Mouse (Mus musculus): ENCODE measurements at regions not wholly inside any gene's neighbourhood (a gene's known extent, or its start where the extent isn't known, plus 50 kb on each side); places are given as distances from the start of the nearest gene placed in this dataset.

DNA sequence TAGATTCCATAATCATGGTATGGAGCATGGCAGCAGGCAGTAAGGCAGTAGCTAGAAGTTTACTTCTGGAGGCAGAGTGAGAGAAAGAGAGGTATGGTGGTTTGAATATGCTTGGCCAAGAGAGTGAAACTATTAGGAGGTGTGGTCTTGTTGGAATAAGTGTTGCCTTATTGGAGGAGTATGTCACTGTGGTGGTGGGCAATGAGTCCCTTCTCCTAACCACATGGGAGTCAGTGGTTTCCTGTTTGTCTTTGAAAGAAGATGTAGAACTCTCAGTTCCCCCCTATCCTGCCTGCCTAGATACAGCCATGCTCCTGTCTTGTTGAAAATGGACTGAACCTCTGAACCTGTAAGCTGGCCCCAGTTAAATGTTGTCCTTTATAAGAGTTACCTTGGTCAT is 1152.4 kb downstream of the Pla2g4a start:
- Histone ChIP-seq H3K4me2 (replicated peaks; ENCODE audit: low read depth) (no peak overlapping the region), H3K4me3 (ENCODE audit: low read depth, low read length) (no peak overlapping the region), H3K9ac (ENCODE audit: low read length) (no peak overlapping the region), H3K9me3 (ENCODE audit: control insufficient read depth, low read length) (no peaks in the 10 kb centered on the region), H3K4me1 (replicated peaks; ENCODE audit: control insufficient read depth, insufficient read depth) (no peaks in the 10 kb centered on the region), H3K36me3 (ENCODE audit: control insufficient read depth, insufficient read depth, low read length) (no peaks in the 10 kb centered on the region), H3K27ac (replicated peaks) (no peak overlapping the region), H3K27me3 (ENCODE audit: control insufficient read depth, insufficient read depth, low read length) (no peaks in the 10 kb centered on the region)
- DNase-seq (ENCODE audit: low spot score) (no peak), ATAC-seq (ENCODE audit: low FRiP score, low TSS enrichment) (no peak)
- TF ChIP-seq EP300 (optimal IDR thresholded peaks at IDR 0.05) (no peak), CTCF (IDR thresholded peaks at IDR 0.05; ENCODE audit: low read depth) (no peak)

DNA sequence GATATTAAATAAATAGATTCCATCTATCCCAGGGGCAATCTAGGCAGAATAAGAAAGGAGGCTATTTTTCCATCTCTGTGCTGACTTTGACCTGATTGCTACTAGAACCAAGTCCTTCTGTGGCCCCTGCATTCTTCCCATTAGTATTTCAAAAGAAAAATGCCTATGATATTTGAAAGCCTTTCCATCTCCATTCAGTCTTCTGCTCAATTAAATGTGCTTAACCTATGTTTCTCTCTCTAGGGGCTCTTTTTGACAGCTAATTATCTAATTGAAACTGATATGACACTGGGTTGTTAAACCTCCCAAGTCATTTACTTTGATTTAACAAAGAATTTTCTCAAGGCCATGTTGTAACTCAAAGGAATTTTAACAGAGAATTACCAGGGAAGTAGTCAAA is 1164.0 kb downstream of the Pla2g4a start:
- ATAC-seq (ENCODE audit: low FRiP score, low TSS enrichment) = no peak
- H3K36me3 ChIP-seq (ENCODE audit: control insufficient read depth, insufficient read depth, low read length) = no peaks in the 10 kb centered on the region

DNA sequence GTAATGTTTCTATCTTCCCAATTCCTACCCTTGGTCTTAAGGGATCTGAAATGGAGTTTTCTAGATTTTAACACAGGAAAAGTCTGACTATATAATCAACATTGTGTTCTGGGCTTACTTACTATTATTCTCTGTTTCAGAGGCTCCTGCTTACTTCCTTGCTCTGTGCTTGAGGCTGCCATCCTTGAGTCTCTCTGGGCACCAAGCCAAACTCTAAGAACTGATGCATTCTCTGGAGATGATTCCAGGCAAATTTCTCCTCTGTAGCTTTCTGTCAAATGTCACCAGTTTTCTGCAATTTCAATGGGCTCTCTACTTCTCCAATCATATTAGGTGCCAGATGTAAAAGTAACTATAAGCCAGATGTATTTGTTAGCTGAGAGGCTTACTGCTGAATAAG is 1210.3 kb downstream of the Pla2g4a start:
- no peak for ATAC-seq (ENCODE audit: low FRiP score, low TSS enrichment)
- no peaks in the 10 kb centered on the region for H3K9me3 ChIP-seq (ENCODE audit: control insufficient read depth, low read length)
- TF ChIP-seq EP300 (optimal IDR thresholded peaks at IDR 0.05) = no peak
- TF ChIP-seq CTCF (IDR thresholded peaks at IDR 0.05; ENCODE audit: low read depth) = no peak
- no peaks in the 10 kb centered on the region for H3K27me3 ChIP-seq (ENCODE audit: control insufficient read depth, insufficient read depth, low read length)
- H3K36me3 ChIP-seq (ENCODE audit: control insufficient read depth, insufficient read depth, low read length) = no peaks in the 10 kb centered on the region
- no peak overlapping the region for H3K4me3 ChIP-seq (ENCODE audit: low read depth, low read length)
- DNase-seq (ENCODE audit: low spot score) = no peak
- no peak overlapping the region for H3K9ac ChIP-seq (ENCODE audit: low read length)
- H3K4me2 ChIP-seq (replicated peaks; ENCODE audit: low read depth) = no peak overlapping the region
- no peaks in the 10 kb centered on the region for H3K4me1 ChIP-seq (replicated peaks; ENCODE audit: control insufficient read depth, insufficient read depth)
- no peak overlapping the region for H3K27ac ChIP-seq (replicated peaks)

More for the DNA sequence above, 1164.0 kb downstream of the Pla2g4a start:
- no peaks in the 10 kb centered on the region for H3K4me1 ChIP-seq (replicated peaks; ENCODE audit: control insufficient read depth, insufficient read depth)
- no peak overlapping the region for H3K4me2 ChIP-seq (replicated peaks; ENCODE audit: low read depth)
- DNase-seq (ENCODE audit: low spot score) = no peak
- no peaks in the 10 kb centered on the region for H3K9me3 ChIP-seq (ENCODE audit: control insufficient read depth, low read length)
- H3K4me3 ChIP-seq (ENCODE audit: low read depth, low read length) = no peak overlapping the region
- H3K9ac ChIP-seq (ENCODE audit: low read length) = no peak overlapping the region
- no peak overlapping the region for H3K27ac ChIP-seq (replicated peaks)
- no peak for TF ChIP-seq CTCF (IDR thresholded peaks at IDR 0.05; ENCODE audit: low read depth)
- TF ChIP-seq EP300 (optimal IDR thresholded peaks at IDR 0.05) = no peak
- H3K27me3 ChIP-seq (ENCODE audit: control insufficient read depth, insufficient read depth, low read length) = no peaks in the 10 kb centered on the region

DNA sequence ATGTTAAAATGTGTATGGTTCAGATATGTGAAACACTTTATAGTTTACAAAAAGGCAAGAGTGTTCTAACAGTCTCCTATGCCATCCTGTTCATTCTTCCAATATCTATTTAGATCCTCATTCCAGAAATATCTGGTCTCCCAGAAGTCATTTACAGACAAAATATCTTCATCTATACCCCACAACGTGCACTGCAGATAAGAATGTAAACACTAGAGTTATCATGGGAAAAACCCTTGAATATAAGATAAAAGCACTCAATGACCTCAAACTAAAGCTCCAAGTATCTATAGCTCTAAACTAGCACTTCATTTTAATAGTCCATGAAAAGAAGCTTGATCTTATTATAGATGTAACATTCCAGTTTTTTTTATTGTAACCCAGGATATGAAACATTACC is 1239.0 kb downstream of the Pla2g4a start:
- ATAC-seq (ENCODE audit: low FRiP score, low TSS enrichment) = no peak
- WGBS = 6% methylated on average over 1 of the region's 1 CpGs
- no peaks in the 10 kb centered on the region for H3K36me3 ChIP-seq (ENCODE audit: control insufficient read depth, insufficient read depth, low read length)

DNA sequence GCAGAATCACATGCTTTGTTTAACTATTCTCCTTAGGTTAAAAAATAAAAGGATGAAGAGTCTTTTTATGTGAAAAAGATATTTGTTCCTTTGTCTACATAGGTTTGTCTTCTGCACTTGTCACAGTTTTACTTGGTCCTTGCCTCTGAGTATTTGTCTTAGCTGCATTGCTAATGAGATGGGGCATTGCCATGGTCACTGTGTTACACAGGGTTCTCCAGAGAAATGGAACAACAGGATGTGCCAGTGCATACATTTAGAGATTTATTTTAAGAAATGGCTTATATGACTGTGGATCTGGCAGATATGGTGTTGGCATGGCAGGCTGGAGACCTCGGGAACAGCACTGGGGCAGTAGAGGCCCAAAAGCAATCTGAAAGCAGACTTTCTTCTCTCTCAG is 1239.7 kb downstream of the Pla2g4a start:
- Histone ChIP-seq H3K4me2 (replicated peaks; ENCODE audit: low read depth) (no peak overlapping the region), H3K27ac (replicated peaks) (no peak overlapping the region), H3K9ac (ENCODE audit: low read length) (no peak overlapping the region), H3K27me3 (ENCODE audit: control insufficient read depth, insufficient read depth, low read length) (no peaks in the 10 kb centered on the region), H3K4me3 (ENCODE audit: low read depth, low read length) (no peak overlapping the region), H3K9me3 (ENCODE audit: control insufficient read depth, low read length) (no peaks in the 10 kb centered on the region), H3K4me1 (replicated peaks; ENCODE audit: control insufficient read depth, insufficient read depth) (no peaks in the 10 kb centered on the region), H3K36me3 (ENCODE audit: control insufficient read depth, insufficient read depth, low read length) (no peaks in the 10 kb centered on the region)
- WGBS = 68% methylated on average over 1 of the region's 1 CpGs
- TF ChIP-seq EP300 (optimal IDR thresholded peaks at IDR 0.05) = no peak
- no peak for TF ChIP-seq CTCF (IDR thresholded peaks at IDR 0.05; ENCODE audit: low read depth)
- no peak for ATAC-seq (ENCODE audit: low FRiP score, low TSS enrichment)
- no peak for DNase-seq (ENCODE audit: low spot score)

More for the DNA sequence above, 1239.0 kb downstream of the Pla2g4a start:
- no peak for TF ChIP-seq CTCF (IDR thresholded peaks at IDR 0.05; ENCODE audit: low read depth)
- TF ChIP-seq EP300 (optimal IDR thresholded peaks at IDR 0.05) = no peak
- H3K27ac ChIP-seq (replicated peaks) = no peak overlapping the region
- H3K4me1 ChIP-seq (replicated peaks; ENCODE audit: control insufficient read depth, insufficient read depth) = no peaks in the 10 kb centered on the region
- H3K4me2 ChIP-seq (replicated peaks; ENCODE audit: low read depth) = no peak overlapping the region
- H3K9ac ChIP-seq (ENCODE audit: low read length) = no peak overlapping the region
- no peak for DNase-seq (ENCODE audit: low spot score)
- H3K27me3 ChIP-seq (ENCODE audit: control insufficient read depth, insufficient read depth, low read length) = no peaks in the 10 kb centered on the region
- H3K4me3 ChIP-seq (ENCODE audit: low read depth, low read length) = no peak overlapping the region
- H3K9me3 ChIP-seq (ENCODE audit: control insufficient read depth, low read length) = no peaks in the 10 kb centered on the region

DNA sequence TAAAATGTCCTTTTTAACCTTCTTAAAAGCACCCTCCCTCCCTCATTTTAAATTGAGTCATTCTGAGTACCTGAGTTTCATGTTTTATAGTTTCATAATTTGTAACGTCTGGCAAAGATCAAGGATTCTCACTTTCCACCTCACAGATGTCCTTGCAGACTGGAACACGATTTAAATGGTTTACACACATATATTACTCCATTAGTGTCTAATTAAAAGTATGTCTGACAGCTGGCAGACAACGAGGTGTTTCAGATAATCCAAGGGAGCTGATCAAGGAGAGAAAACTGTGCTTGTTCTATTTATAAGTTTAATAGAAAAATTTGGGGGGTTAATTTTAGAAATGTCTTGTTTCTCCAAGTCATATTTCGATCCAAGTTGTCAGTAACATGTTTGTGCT is 1240.1 kb downstream of the Pla2g4a start:
- TF ChIP-seq EP300 (optimal IDR thresholded peaks at IDR 0.05) = no peak
- no peak for TF ChIP-seq CTCF (IDR thresholded peaks at IDR 0.05; ENCODE audit: low read depth)
- no peaks in the 10 kb centered on the region for H3K36me3 ChIP-seq (ENCODE audit: control insufficient read depth, insufficient read depth, low read length)
- no peak overlapping the region for H3K4me2 ChIP-seq (replicated peaks; ENCODE audit: low read depth)
- H3K9me3 ChIP-seq (ENCODE audit: control insufficient read depth, low read length) = no peaks in the 10 kb centered on the region
- H3K4me3 ChIP-seq (ENCODE audit: low read depth, low read length) = no peak overlapping the region
- no peak overlapping the region for H3K27ac ChIP-seq (replicated peaks)
- no peak overlapping the region for H3K9ac ChIP-seq (ENCODE audit: low read length)
- WGBS = 49% methylated on average over 4 of the region's 4 CpGs
- ATAC-seq (ENCODE audit: low FRiP score, low TSS enrichment) (no peak), DNase-seq (ENCODE audit: low spot score) (no peak)
- no peaks in the 10 kb centered on the region for H3K27me3 ChIP-seq (ENCODE audit: control insufficient read depth, insufficient read depth, low read length)
- no peaks in the 10 kb centered on the region for H3K4me1 ChIP-seq (replicated peaks; ENCODE audit: control insufficient read depth, insufficient read depth)
